Mouse (Mus musculus) olfactory bulb, adult 2 months (tissue): ENCODE data around the gene Ankrd40.

Experiments
- CTCF ChIP-seq: fragments of 200-500 bp; IDR thresholded peaks from 2 replicates; pipeline ENCODE4 v1.5.1; 2012; ENCODE audit warnings: low read depth, mild to moderate bottlenecking, low read length, moderate library complexity; ENCODE audit not compliant: insufficient read depth
- POLR2A ChIP-seq: fragments of 200-500 bp; IDR thresholded peaks from 2 replicates; pipeline ENCODE4 v1.6.1; 2012; ENCODE audit warnings: mild to moderate bottlenecking, low read depth, low read length, moderate library complexity; ENCODE audit not compliant: insufficient read depth

- TF ChIP-seq CTCF (no peak), POLR2A (no peak)
Measured at GRCm38 (mm10) chr11:94323271-94323925, 4.4 kb upstream of the Ankrd40 start.
